Mouse (Mus musculus): ENCODE results near the gene Gp6.
"Not testable (repeated sequence)": the region's sequence is repeated elsewhere in the genome, so short reads cannot be mapped to it uniquely, and the experiment has no call there.

Gp6 gene

DNA sequence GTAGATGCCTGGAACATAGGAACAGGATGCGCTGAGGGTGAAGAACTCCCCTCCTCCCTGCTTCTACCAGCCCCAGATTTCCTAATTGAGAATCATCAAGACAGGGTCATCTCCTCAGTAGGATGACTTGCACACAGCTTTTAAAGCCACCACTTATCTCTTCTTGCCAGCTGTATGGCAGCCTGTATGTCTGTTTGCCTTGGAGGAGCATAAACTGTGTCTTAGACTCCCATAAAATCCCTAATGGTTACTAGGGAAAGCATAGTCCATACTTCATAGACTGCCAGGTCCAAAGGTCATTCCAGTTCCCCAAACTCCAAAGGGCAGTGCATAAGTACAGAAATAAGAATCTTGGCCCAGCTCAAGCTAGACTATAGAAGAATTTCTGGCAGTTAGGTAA is at the start of gene Gp6:
TSS of gene Gp6 (minus strand) at position 15 of the 400 bp plus-strand sequence.
- DNase-seq (ENCODE audit: low read depth in 2 of 2, low spot score in 2 of 2): no peak

DNA sequence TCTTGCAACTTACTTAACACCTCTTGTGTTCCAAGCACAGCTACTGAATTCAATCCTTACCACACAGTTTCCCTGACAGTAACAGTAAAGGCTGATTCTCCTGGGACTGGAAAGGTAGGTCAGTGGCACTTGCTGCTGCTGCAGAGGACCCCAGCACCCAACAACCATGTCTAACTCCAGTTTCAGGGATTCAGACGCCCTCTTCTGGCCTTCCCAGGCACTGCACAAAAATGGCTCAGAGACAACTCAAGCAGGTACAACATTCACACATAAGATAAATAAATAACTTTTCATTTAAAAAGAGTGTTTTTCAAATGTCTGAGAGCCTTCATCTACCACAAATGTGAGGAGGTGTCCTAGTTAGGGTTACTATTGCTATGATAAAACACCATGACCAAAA is 49.6 kb upstream of the Gp6 start:
- DNase-seq (ENCODE audit: low read depth in 2 of 2, low spot score in 2 of 2): peak in 1 of 2 experiments; percentile 20

DNA sequence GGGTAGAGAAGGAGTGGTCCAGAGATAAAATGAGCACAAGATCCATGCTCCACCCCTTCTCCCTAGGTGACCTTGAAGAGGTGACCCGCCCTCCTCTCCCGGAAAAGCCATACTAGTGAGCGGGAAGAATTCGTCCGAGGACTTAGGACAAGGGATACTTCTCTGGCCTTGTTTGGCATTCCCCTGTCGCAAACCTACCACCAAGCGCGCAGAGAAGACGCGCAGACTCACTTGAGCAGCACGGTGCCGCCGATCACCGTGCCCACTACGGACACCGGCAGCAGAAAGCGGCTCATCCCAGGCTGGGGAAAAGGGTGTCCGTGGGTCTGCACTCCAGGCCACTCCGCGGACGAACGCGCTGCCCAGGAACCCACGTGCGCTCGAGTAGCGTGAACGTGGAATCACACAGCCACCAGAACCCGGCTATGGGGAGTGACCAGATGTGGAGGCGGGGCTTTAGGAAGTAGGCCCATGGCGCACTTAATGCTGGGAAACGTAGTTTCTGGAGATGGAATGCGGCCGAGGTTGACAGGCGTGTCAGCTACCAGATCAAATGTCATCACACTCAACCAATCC is 47.8 kb upstream of the Gp6 start, which contains the start of gene Rdh13:
TSS of gene Rdh13 (minus strand) at position 434 of the 576 bp plus-strand sequence.
- DNase-seq (ENCODE audit: low read depth in 2 of 2, low spot score in 2 of 2): peak; percentile 64 to 78

DNA sequence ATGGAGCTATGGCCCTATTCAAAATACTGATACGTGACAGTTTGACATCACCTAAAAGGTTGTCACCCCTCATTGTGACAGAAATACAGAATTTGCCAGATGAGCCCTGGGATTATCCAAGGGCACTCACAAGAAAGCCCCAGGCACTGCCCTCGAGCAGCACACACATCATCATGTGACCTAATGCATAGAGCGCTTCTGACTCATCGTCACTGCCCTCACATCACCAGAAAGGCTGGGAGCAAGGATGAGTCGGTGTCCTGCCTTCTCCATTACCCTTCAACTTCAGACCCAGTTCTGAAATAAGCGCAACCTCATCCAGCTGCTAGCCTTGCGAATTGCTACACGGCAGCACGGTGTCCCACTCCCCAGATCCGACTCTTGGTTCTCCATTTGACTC is 43.0 kb upstream of the Gp6 start:
- DNase-seq (ENCODE audit: low read depth in 2 of 2, low spot score in 2 of 2): no peak

DNA sequence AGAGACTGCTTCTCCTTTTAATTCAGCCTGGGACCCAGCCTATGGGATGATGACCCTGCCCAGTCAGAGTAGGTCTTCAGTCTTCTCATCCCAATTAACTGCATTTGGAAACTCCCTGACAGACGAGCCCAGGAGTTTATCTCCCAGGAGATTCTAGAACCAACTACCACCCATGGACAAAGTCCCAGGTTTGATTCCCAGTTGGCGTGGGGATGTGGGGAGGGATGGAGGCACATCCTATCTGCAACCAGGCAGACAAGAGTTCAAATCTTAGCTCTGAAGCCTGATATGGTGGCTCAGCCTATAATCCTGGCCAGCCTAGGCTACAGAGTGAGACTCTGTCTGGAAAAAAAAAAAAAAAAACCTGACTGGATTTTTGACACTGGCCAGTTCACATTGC is 40.2 kb upstream of the Gp6 start:
- DNase-seq (ENCODE audit: low read depth in 2 of 2, low spot score in 2 of 2): no peak

DNA sequence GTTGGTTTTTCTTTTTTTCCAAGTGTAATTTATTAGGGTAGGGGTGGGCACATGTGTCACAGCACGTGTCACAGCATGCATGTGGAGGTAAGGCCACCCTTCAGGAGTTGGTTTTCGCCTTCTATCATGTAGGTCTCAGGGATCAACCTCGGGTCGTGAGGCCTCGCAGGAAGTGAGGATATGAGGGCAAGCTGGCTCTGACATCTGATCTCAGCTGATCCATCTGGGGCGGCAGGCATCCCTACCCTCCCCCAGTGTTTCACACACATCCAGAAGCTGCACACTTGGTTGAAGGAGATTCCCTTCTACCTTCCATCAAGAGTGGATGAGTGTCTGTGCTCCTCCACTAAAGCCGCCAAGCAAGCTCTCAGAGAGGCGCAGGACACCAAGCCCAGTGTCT is 34.5 kb upstream of the Gp6 start:
- no peak for DNase-seq (ENCODE audit: low read depth in 2 of 2, low spot score in 2 of 2)

DNA sequence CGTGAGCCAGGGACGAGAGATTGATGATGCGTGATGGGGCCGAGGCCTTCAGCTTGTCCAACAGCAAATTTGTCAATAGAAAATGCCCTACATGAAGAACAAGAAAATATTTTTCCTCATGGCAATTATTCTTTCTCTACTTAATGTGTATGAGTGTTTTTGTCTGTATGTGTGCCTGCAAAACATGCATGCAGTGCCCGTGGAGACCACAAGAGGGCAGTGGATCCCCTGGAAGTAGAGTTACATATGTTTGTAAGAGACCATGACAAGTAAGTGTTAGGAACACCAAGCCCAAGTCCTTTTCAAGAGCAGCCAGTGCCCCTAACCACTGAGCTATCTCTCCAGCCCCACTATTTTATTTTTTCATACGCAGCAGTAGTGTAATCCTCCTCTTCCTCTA is 34.0 kb upstream of the Gp6 start:
- peak; percentile 56 to 75 for DNase-seq (ENCODE audit: low read depth in 2 of 2, low spot score in 2 of 2)

DNA sequence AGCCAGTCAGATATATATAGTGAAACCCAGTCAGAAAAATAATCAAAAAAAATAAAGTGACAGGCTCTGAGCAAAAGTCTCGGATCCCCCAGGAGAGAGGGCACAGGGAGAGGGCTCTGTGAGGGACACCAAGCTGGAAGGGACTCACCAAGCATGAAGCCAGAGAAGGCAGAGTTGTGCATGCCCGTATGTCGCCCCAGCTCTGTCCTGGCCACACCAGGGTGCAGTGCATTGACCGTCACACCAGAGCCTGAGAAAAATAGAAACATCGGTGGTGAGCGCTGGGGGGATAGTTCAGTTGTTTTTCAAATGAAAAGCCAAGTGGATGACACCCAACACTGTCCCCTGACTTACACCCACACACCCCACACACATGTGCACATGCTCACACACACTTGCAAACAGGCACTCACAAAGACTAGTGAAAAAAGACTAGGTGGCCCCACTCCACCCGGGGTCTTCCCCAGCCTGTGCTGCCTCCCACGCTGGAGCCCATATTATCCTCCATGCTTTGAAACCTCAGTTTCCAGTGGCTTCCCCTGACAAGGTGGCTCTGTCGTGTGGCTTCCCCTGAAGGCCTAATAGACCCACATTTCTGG is 32.8 kb upstream of the Gp6 start:
- no peak for DNase-seq (ENCODE audit: low read depth in 2 of 2, low spot score in 2 of 2)

DNA sequence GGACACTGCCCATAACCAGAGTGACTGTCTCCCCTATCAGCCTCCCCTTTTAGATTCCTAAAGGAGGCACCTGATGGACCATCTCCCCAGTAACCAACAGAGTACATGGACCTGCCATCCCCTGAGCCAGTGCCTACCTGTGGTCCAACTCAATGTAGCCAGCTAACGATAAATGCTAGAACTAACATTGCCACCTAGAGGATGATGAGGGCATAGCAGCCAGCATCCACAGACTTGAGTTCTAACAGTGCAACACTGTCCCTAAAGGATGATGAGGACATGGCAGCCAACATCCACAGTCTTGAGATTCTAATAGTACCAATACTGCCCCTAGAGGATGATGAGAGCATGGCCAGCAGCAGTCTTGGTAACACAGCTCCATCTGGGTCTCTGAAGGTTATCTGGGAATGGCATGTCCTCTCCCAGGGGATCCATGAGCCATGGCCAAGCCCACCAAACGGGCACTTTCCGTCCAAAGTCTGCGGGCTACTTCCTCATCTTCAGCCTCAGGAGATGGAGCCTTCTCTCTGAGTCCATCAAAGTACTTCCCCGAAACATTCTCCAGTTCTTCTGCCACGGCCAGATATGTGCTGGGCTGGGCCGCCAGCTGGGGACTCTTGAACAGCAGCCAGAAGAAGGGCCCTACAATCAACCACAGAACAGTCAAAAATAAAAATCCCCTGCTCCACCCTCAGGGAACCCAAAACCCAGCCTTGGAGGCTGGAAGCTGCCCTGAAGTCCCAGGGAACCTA is 29.8 kb upstream of the Gp6 start:
- peak; percentile 76 to 88 for DNase-seq (ENCODE audit: low read depth in 2 of 2, low spot score in 2 of 2)

DNA sequence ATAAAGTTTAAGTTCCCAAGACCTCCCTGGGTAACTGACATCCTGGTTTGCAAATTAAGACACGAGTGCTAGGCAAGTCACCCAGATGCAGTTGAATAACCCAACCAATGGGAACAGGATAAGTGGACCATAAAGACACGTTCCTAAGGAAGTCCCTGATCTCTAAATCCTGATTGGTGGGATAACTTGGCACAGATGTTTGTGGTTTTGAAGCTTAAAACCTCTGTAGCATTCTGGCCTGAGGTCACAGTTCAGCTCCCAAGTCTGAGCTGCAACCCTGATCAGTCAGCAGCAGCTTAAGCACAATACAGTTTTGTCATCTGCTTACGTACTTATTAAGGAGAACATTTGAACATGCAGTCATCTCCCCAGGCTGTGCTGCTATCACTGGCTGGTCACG is 22.7 kb upstream of the Gp6 start:
- DNase-seq (ENCODE audit: low read depth in 2 of 2, low spot score in 2 of 2): no peak

DNA sequence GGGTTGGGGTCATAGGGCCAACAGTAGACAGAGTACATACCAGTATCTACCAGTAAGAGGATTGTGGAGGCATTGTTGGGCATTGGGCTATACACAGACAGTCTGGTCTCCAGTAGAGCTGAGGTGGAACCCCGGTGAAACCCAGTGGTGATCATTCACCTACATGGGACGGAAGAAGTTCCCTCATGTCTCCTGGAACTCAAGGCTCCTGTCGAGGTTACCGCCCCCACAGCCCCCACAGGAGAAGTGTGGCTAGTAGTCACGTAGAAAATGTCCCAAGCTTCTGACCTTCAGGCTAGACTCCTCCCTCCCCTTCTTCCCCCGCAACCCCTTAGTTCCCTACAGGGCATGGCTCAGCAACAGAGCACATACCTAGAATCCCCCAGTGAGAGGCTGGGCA is 22.1 kb upstream of the Gp6 start:
- DNase-seq (ENCODE audit: low read depth in 2 of 2, low spot score in 2 of 2): no peak

DNA sequence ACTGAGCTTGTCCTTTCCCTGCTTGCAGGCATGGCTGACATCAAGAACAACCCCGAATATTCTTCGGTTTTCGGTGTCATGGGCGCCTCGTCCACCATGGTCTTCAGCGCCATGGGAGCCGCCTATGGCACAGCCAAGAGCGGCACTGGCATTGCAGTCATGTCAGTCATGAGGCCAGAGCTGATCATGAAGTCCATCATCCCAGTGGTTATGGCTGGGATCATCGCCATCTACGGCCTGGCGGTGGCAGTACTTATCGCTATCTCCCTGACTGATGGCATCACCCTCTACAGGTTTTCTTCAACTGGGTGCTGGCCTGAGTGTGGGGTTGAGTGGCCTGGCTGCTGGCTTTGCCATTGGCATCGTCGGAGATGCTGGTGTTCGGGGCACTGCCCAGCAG is 14.9 kb upstream of the Gp6 start:
- DNase-seq (ENCODE audit: low read depth in 2 of 2, low spot score in 2 of 2): not testable (repeated sequence)

DNA sequence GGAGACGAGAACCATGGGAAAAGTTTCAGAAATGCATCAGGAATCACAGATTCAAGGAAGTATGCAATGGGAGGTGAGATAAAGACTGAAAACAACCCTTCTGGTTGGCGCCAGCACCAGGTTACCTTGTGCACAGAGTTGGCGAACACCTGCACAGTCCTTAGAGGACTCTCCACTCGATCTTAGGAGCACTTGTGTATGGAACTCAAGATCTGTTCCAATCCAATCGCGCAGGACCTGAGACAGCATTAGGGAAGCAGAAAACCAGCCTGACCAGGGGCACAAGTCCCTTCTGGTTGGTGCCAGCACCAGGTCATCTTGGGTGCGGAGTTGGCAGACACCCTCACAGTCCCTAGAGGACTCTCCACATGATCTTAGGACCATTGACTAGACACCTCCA is 24.0 kb downstream of the Gp6 start:
- no peak for DNase-seq (ENCODE audit: low read depth in 2 of 2, low spot score in 2 of 2)

DNA sequence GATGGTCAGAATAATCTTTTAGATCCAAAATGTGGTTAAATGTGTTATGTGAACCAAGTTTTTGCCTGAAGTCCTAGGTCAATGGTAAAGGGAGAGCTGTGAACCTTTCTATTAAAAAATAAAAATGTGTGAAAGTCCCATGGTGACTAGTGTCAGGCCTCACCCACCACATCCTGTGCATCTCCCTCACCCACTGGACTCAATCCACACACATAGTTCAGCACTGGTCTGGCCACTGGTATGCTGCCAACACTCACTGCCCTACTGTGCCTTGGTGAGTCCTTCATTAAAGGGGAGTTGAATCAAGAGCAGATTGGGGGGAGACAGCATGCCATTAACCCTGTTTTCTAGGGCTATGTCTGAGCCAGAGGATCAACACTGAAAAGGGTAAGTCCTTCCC is 60.0 kb downstream of the Gp6 start, which contains the start of gene Ncr1:
TSS of gene Ncr1 (plus strand) at position 216 of the 400 bp plus-strand sequence.
- no peak for DNase-seq (ENCODE audit: low read depth in 2 of 2, low spot score in 2 of 2)

DNA sequence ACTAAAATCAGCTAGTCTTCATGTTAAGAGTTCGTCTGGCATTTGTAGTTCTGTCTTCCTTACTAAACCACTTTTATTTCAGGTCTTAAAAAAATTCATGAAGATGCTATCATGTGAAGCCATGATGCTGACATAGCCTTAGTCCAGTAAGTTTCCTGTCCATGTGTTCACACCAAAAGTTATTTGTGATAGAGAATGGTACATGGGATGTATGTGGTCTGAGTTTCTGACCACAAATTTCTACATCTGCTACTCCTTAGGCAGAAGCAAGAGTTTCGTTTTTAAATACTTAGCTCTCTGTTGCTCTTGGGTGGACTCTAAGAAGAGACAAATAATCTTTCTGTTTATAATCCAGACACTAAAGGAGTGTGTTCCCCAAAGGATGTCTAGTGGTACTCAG is 74.2 kb downstream of the Gp6 start:
- DNase-seq (ENCODE audit: low read depth in 2 of 2, low spot score in 2 of 2): no peak

Measured in CD8-positive naive resting alpha-beta T cell, adult 2 months (primary cell).